Mouse (Mus musculus) midbrain, postnatal 0 days (tissue): ENCODE data around the gene Vat1l. TPM values are rescaled to one million over a fixed set of nuclear protein-coding genes. Genes with fewer than 3 reads are reported as not detected.

Source experiments
- ATAC-seq: fragments of 200-750 bp; cut with Nextera tagmentation; 2 replicates; pipeline ENCODE4 v1.8.0; 2017; ENCODE audit warnings: moderate number of reproducible peaks, mild to moderate bottlenecking, moderate TSS enrichment, moderate library complexity; ENCODE audit not compliant: low FRiP score
- DNase-seq: peaks from one replicate; pipeline ENCODE4 v3.0.0-alpha.2; 2015; ENCODE audit warnings: low spot score
- H3K27ac ChIP-seq: fragments of 300-500 bp; sonication (generic); 2 replicates; pipeline ENCODE4 v1.5.1; 2014; ENCODE audit warnings: low read depth, mild to moderate bottlenecking, low read length, mixed read lengths
- H3K27me3 ChIP-seq: fragments of 300-500 bp; sonication (generic); 2 replicates; pipeline ENCODE4 v1.6.1; 2014; ENCODE audit warnings: low read length, control low read depth, mixed read lengths; ENCODE audit not compliant: insufficient read depth
- H3K36me3 ChIP-seq: fragments of 300-500 bp; sonication (generic); 2 replicates; pipeline ENCODE4 v1.6.1; 2014; ENCODE audit warnings: low read length, control low read depth, mixed read lengths; ENCODE audit not compliant: insufficient read depth
- H3K4me1 ChIP-seq: fragments of 300-500 bp; sonication (generic); 2 replicates; pipeline ENCODE4 v1.6.1; 2014; ENCODE audit warnings: mild to moderate bottlenecking, control low read depth, antibody characterized with exemption, low read length, mixed read lengths; ENCODE audit not compliant: insufficient read depth
- H3K4me2 ChIP-seq: fragments of 300-500 bp; sonication (generic); 2 replicates; pipeline ENCODE4 v1.6.1; 2014; ENCODE audit warnings: low read depth, mild to moderate bottlenecking, low read length, mixed read lengths; ENCODE audit not compliant: poor library complexity, severe bottlenecking
- H3K4me3 ChIP-seq: fragments of 300-500 bp; sonication (generic); 2 replicates; pipeline ENCODE4 v1.5.1; 2014; ENCODE audit warnings: low read depth, mild to moderate bottlenecking, low read length, moderate library complexity
- H3K9ac ChIP-seq: fragments of 300-500 bp; sonication (generic); replicated peaks from 2 replicates; pipeline ENCODE4 v1.6.1; 2014; ENCODE audit warnings: mild to moderate bottlenecking, low read length, moderate library complexity, mixed read lengths; ENCODE audit not compliant: poor library complexity, severe bottlenecking
- H3K9me3 ChIP-seq: fragments of 300-500 bp; sonication (generic); 2 replicates; pipeline ENCODE4 v1.6.1; 2016; ENCODE audit warnings: low read length, control low read depth
- CTCF ChIP-seq: IDR thresholded peaks from 2 replicates; pipeline ENCODE4 v1.5.1; 2016; ENCODE audit warnings: antibody characterized with exemption, mild to moderate bottlenecking
- WGBS: fragments of 180-500 bp; shearing (Covaris S2); extraction: QIAGEN DNeasy Blood & Tissue Kit; methylation state at CpG from one replicate; pipeline ENCODE4 v1.1.7; 2014; 5-methylcytosine and 5-hydroxymethylcytosine counted together
- polyA plus RNA-seq: library from polyadenylated mRNA; unstranded; fragments of >200 nt; fragmentation: Nextera tagmentation; extraction: Ambion mirVana; gene quantifications from 2 replicates; pipeline ENCODE4 v1.2.1, GENCODE M21; 2015
- total RNA-seq: library from RNA; depleted of rRNA; stranded (reverse); fragments of >200 nt; gene quantifications from 2 replicates; pipeline ENCODE4 v1.2.3, GENCODE M21; 2014

The Vat1l gene
- total and polyA plus RNA-seq, 2 experiments from 2014 or later = 60.9 to 188 TPM

GRCm38 (mm10) chr8:114363167-114363566 is 157.8 kb downstream of the Vat1l start:
- ATAC-seq = no peak

GRCm38 (mm10) chr8:114363656-114364055 is 158.2 kb downstream of the Vat1l start:
- WGBS = 71% methylated on average over 8 of the region's 8 CpGs
- no peak for ATAC-seq
- H3K4me1 ChIP-seq = no peaks in the 10 kb centered on the region
- H3K4me3 ChIP-seq = no peak overlapping the region
- H3K27ac ChIP-seq = no peak overlapping the region
- no peak overlapping the region for H3K4me2 ChIP-seq
- no peaks in the 10 kb centered on the region for H3K27me3 ChIP-seq
- no peak for TF ChIP-seq CTCF
- H3K9ac ChIP-seq = no peak overlapping the region
- DNase-seq = no peak
- H3K9me3 ChIP-seq = no peaks in the 10 kb centered on the region
- no peaks in the 10 kb centered on the region for H3K36me3 ChIP-seq

More at GRCm38 (mm10) chr8:114363167-114363566, 157.8 kb downstream of the Vat1l start:
- whole genome bisulfite sequencing = 70% methylated on average over 5 of the region's 5 CpGs
- Histone ChIP-seq H3K36me3 (no peaks in the 10 kb centered on the region), H3K27ac (no peak overlapping the region), H3K9ac (no peak overlapping the region), H3K4me2 (no peak overlapping the region), H3K9me3 (no peaks in the 10 kb centered on the region), H3K4me3 (no peak overlapping the region), H3K4me1 (no peaks in the 10 kb centered on the region), H3K27me3 (no peaks in the 10 kb centered on the region)
- TF ChIP-seq CTCF = peak; percentile 67
- DNase-seq = peak; percentile 53

- ATAC-seq (no peak), DNase-seq (peak; percentile 84)
- Histone ChIP-seq H3K9ac (no peak overlapping the region), H3K4me1 (no peaks in the 10 kb centered on the region), H3K4me2 (peak overlapping the region; percentile 27), H3K4me3 (no peak overlapping the region), H3K9me3 (no peaks in the 10 kb centered on the region), H3K27ac (no peak overlapping the region), H3K27me3 (no peaks in the 10 kb centered on the region), H3K36me3 (peaks cover 9% of the 10 kb centered on the region)
- WGBS = 39% methylated on average over 27 of the region's 27 CpGs
- TF ChIP-seq CTCF = peak; percentile 97
Observed at GRCm38 (mm10) chr8:114369038-114369976, 163.9 kb downstream of the Vat1l start.

- Histone ChIP-seq H3K4me2 (no peak overlapping the region), H3K36me3 (peaks cover 9% of the 10 kb centered on the region), H3K4me1 (no peaks in the 10 kb centered on the region), H3K9ac (no peak overlapping the region), H3K27ac (no peak overlapping the region), H3K4me3 (no peak overlapping the region), H3K9me3 (no peaks in the 10 kb centered on the region), H3K27me3 (no peaks in the 10 kb centered on the region)
- no peak for TF ChIP-seq CTCF
- ATAC-seq (no peak), DNase-seq (no peak)
- WGBS = 80% methylated on average over 6 of the region's 6 CpGs
Observed at GRCm38 (mm10) chr8:114374390-114374789, 169.0 kb downstream of the Vat1l start.

GRCm38 (mm10) chr8:114384189-114384588 is 178.8 kb downstream of the Vat1l start:
- Histone ChIP-seq H3K4me1 (no peaks in the 10 kb centered on the region), H3K4me2 (no peak overlapping the region), H3K4me3 (no peak overlapping the region), H3K27ac (no peak overlapping the region), H3K9me3 (no peaks in the 10 kb centered on the region), H3K9ac (no peak overlapping the region), H3K36me3 (no peaks in the 10 kb centered on the region), H3K27me3 (no peaks in the 10 kb centered on the region)
- TF ChIP-seq CTCF = no peak
- DNase-seq (no peak), ATAC-seq (no peak)
- 70% methylated on average over 3 of the region's 3 CpGs for WGBS

- no peaks in the 10 kb centered on the region for H3K36me3 ChIP-seq
Observed at GRCm38 (mm10) chr8:114387494-114387893, 182.1 kb downstream of the Vat1l start.

More at GRCm38 (mm10) chr8:114387494-114387893, 182.1 kb downstream of the Vat1l start:
- Histone ChIP-seq H3K4me3 (no peak overlapping the region), H3K27ac (no peak overlapping the region), H3K9me3 (no peaks in the 10 kb centered on the region), H3K9ac (no peak overlapping the region), H3K4me1 (no peaks in the 10 kb centered on the region), H3K27me3 (no peaks in the 10 kb centered on the region), H3K4me2 (no peak overlapping the region)
- WGBS = 92% methylated on average over 4 of the region's 4 CpGs
- DNase-seq (no peak), ATAC-seq (no peak)
- TF ChIP-seq CTCF = no peak
